ENCODE assay signal across 8 mouse cellular contexts in genomic region chr1:7396867-7397806, GRCm38 (mm10).
DNase-seq lines count a peak whose midpoint lies in the region; ATAC-seq lines count a peak whose summit lies in the region.

No protein-coding gene starts in this region.

- H3K9me3 ChIP-seq in heart, embryonic 16.5 days (replicated peaks; ENCODE audit: control insufficient read depth, low read length), result no peaks in the 10 kb centered on the region

- H3K4me1 ChIP-seq in heart, embryonic 16.5 days (ENCODE audit: control insufficient read depth, insufficient read depth, low read length), result no peaks in the 10 kb centered on the region

- H3K9ac ChIP-seq in heart, embryonic 16.5 days (ENCODE audit: low read length), result peak overlapping the region; percentile 72

- H3K4me2 ChIP-seq in heart, embryonic 16.5 days (ENCODE audit: low read depth, low read length), result peak overlapping the region; percentile 68

- 12% methylated on average over 26 of the region's 26 CpGs for WGBS in heart, embryonic 16.5 days

- peak; percentile 85 for ATAC-seq in heart, embryonic 16.5 days (replicated peaks; ENCODE audit: extremely low read depth, insufficient read depth, low FRiP score)

- no peaks in the 10 kb centered on the region for H3K36me3 ChIP-seq in heart, embryonic 16.5 days (ENCODE audit: control insufficient read depth, insufficient read depth)

- peak overlapping the region; percentile 77 for H3K4me3 ChIP-seq in heart, embryonic 16.5 days (ENCODE audit: low read length)

- H3K27me3 ChIP-seq in heart, embryonic 16.5 days (ENCODE audit: control insufficient read depth, insufficient read depth, low read length), result no peaks in the 10 kb centered on the region

- DNase-seq in ES-CJ7 (ENCODE audit: low read depth, low spot score), result peak; percentile 83
- peak; percentile 32 to 90 for DNase-seq in adrenal gland, postnatal 36 days
- DNase-seq in fibroblast of lung, adult 2 months (ENCODE audit: low read depth), result peak; percentile 5
- peak; percentile 9 for DNase-seq in layer of hippocampus, adult 9-10 months (ENCODE audit: low spot score)
- peak; percentile 7 for DNase-seq in lung, postnatal 25 days (ENCODE audit: low spot score)
- peak; percentile 56 for DNase-seq in retina, embryonic 14.5 days (ENCODE audit: low spot score)
- peak; percentile 18 for DNase-seq in urinary bladder, postnatal 14 days (ENCODE audit: low spot score)

- peak overlapping the region; percentile 83 for H3K27ac ChIP-seq in heart, embryonic 16.5 days (ENCODE audit: low read length)

Comparison
In these comparisons a context has a peak if more than half of its experiments do, and no peak if none do; other contexts are left out.
1. Peak in every context shown above with its lines: DNase-seq, ATAC-seq, H3K4me3 ChIP-seq and H3K27ac ChIP-seq.
2. DNase-seq: peak in every context shown above with its lines; median percentile 83 in ES-CJ7; 61 in adrenal gland, postnatal 36 days; 56 in retina, embryonic 14.5 days; 18 in urinary bladder, postnatal 14 days; 9 in layer of hippocampus, adult 9-10 months; 7 in lung, postnatal 25 days; 5 in fibroblast of lung, adult 2 months.